Comparison of ENCODE assay signal across 17 mouse cellular contexts in genomic region chr4:123246651-123247050, GRCm38 (mm10). TPM values are rescaled to one million over a fixed set of nuclear protein-coding genes. Genes with fewer than 3 reads are reported as not detected.
DNase-seq lines count a peak whose midpoint lies in the region; ATAC-seq and TF ChIP-seq lines count a peak whose summit lies in the region.
"Had no signal": no experiment of that assay in that cellular context is flagged by ENCODE, and none has a peak within 500 bp of the region (broad histone marks: within the 10 kb centered on the region; RNA-seq: fewer than 3 reads in every experiment).

No protein-coding gene starts in this region.

- H3K27ac ChIP-seq in heart, embryonic 14.5 days (replicated peaks in 1 of 2; ENCODE audit: control insufficient read depth in 1 of 2, insufficient read depth in 1 of 2, low read depth in 2 of 2, low read length in 2 of 2) = peak overlapping the region; percentile 95
- H3K27ac ChIP-seq in lung, embryonic 14.5 days (ENCODE audit: low read depth) = peak overlapping the region; percentile 1; the same call in 1 of the 2 replicates
- H3K27ac ChIP-seq in heart, postnatal 0 days (ENCODE audit: low read depth) = peak overlapping the region; percentile 92
- H3K27ac ChIP-seq in forebrain, embryonic 10.5 days = no peak overlapping the region

- 85% methylated on average over 5 of the region's 5 CpGs for WGBS in heart, embryonic 14.5 days
- WGBS in lung, embryonic 14.5 days = 80% methylated on average over 5 of the region's 5 CpGs
- WGBS in heart, postnatal 0 days = 82% methylated on average over 5 of the region's 5 CpGs
- 92% methylated on average over 5 of the region's 5 CpGs for WGBS in forebrain, embryonic 10.5 days

- no peak overlapping the region for H3ac ChIP-seq in myocyte (ENCODE audit: control insufficient read depth, insufficient read length)

- H3K79me2 ChIP-seq in myocyte (ENCODE audit: control insufficient read depth, insufficient read depth) = no peaks in the 10 kb centered on the region

- no peak for ATAC-seq in heart, embryonic 14.5 days (ENCODE audit: insufficient number of reproducible peaks, insufficient read depth, low FRiP score, low read depth)
- peak; percentile 19; the same call in 1 of the 2 replicates for ATAC-seq in lung, embryonic 14.5 days (ENCODE audit: insufficient read depth)
- no peak for ATAC-seq in heart, postnatal 0 days (ENCODE audit: insufficient read depth, low read depth)
- ATAC-seq: midbrain, embryonic 16.5 days had no signal

- TF ChIP-seq EP300 in heart, postnatal 0 days (IDR thresholded peaks at IDR 0.05; ENCODE audit: low read depth) = no peak

- H3K4me3 ChIP-seq in heart, embryonic 14.5 days (ENCODE audit: control insufficient read depth in 1 of 2, insufficient read depth in 1 of 2, low read depth in 1 of 2, low read length in 2 of 2) = no peak overlapping the region
- H3K4me3 ChIP-seq in lung, embryonic 14.5 days (ENCODE audit: low read depth, low read length) = no peak overlapping the region
- H3K4me3 ChIP-seq in heart, postnatal 0 days (ENCODE audit: low read depth, low read length) = no peak overlapping the region
- H3K4me3 ChIP-seq in myocyte = no peak overlapping the region
- no peak overlapping the region for H3K4me3 ChIP-seq in forebrain, embryonic 10.5 days

- no peaks in the 10 kb centered on the region for H3K9me3 ChIP-seq in heart, embryonic 14.5 days (ENCODE audit: control insufficient read depth, low read length)
- H3K9me3 ChIP-seq in lung, embryonic 14.5 days (ENCODE audit: low read depth, low read length) = no peaks in the 10 kb centered on the region
- H3K9me3 ChIP-seq in heart, postnatal 0 days (replicated peaks; ENCODE audit: control insufficient read depth, low read length) = no peaks in the 10 kb centered on the region
- no peaks in the 10 kb centered on the region for H3K9me3 ChIP-seq in forebrain, embryonic 10.5 days

- no peak for TF ChIP-seq CTCF in lung, embryonic 14.5 days (IDR thresholded peaks at IDR 0.05; ENCODE audit: low read depth)
- no peak for TF ChIP-seq CTCF in heart, postnatal 0 days (IDR thresholded peaks at IDR 0.05; ENCODE audit: low read depth)

- peak overlapping the region; percentile 31 for H3K4me2 ChIP-seq in heart, embryonic 14.5 days (ENCODE audit: low read length)
- no peak overlapping the region for H3K4me2 ChIP-seq in lung, embryonic 14.5 days
- H3K4me2 ChIP-seq in heart, postnatal 0 days (ENCODE audit: low read depth, low read length) = no peak overlapping the region
- peak overlapping the region; percentile 52 for H3K4me2 ChIP-seq in myocyte (ENCODE audit: low read depth)

- H3K36me3 ChIP-seq in heart, embryonic 14.5 days (ENCODE audit: control insufficient read depth, insufficient read depth, low read length) = peaks cover 7% of the 10 kb centered on the region; the same call in 1 of the 2 replicates
- H3K36me3 ChIP-seq in lung, embryonic 14.5 days (ENCODE audit: insufficient read depth) = no peaks in the 10 kb centered on the region
- H3K36me3 ChIP-seq in heart, postnatal 0 days (replicated peaks; ENCODE audit: control insufficient read depth, insufficient read depth, low read length) = no peaks in the 10 kb centered on the region
- H3K36me3 ChIP-seq in myocyte (ENCODE audit: control insufficient read depth, insufficient read depth) = no peaks in the 10 kb centered on the region
- no peaks in the 10 kb centered on the region for H3K36me3 ChIP-seq in forebrain, embryonic 10.5 days (replicated peaks)

- intact Hi-C loops in heart, postnatal 25 days (cut with DNase I) = no loop called here

- H3K4me1 ChIP-seq in heart, embryonic 14.5 days (ENCODE audit: control insufficient read depth in 2 of 2, insufficient read depth in 2 of 2, low read length in 2 of 2) = peaks cover 34 to 38% of the 10 kb centered on the region in 2 experiments
- peaks cover 6% of the 10 kb centered on the region; the same call in 1 of the 2 replicates for H3K4me1 ChIP-seq in lung, embryonic 14.5 days (ENCODE audit: insufficient read depth)
- H3K4me1 ChIP-seq in heart, postnatal 0 days (ENCODE audit: control insufficient read depth, insufficient read depth) = peaks cover 31% of the 10 kb centered on the region
- peaks cover 43% of the 10 kb centered on the region for H3K4me1 ChIP-seq in forebrain, embryonic 10.5 days

- TF ChIP-seq POLR2A in myocyte (IDR thresholded peaks at IDR 0.05; ENCODE audit: insufficient read length, low read depth) = no peak

- peak overlapping the region; percentile 41; the same call in 1 of the 2 replicates for H3K9ac ChIP-seq in heart, embryonic 14.5 days (ENCODE audit: low read length)
- no peak overlapping the region for H3K9ac ChIP-seq in lung, embryonic 14.5 days
- H3K9ac ChIP-seq in heart, postnatal 0 days (replicated peaks; ENCODE audit: low read depth, low read length) = no peak overlapping the region

- DNase-seq in heart, postnatal 25 days (ENCODE audit: low spot score) = no peak
- DNase-seq in lung, embryonic 14.5 days = no peak
- no peak for DNase-seq in lung, adult 18-20 months
- no peak for DNase-seq in heart, postnatal 0 days (ENCODE audit: low spot score)
- DNase-seq in forebrain, embryonic 10.5 days (ENCODE audit: extremely low spot score, low spot score) = no peak
- DNase-seq: cerebellum, adult 9-11 months; gastrocnemius, postnatal 10 days; layer of hippocampus, postnatal 36 days; thymus, adult 18-20 months had no signal

- no peaks in the 10 kb centered on the region for H3K27me3 ChIP-seq in heart, embryonic 14.5 days (ENCODE audit: control insufficient read depth, insufficient read depth, low read length)
- 0 out of 2 replicates have a peak, but pooled peaks cover 5% of the 10 kb centered on the region for H3K27me3 ChIP-seq in lung, embryonic 14.5 days (ENCODE audit: insufficient read depth, low read length)
- H3K27me3 ChIP-seq in heart, postnatal 0 days (ENCODE audit: control insufficient read depth, insufficient read depth, low read length) = no peaks in the 10 kb centered on the region
- no peaks in the 10 kb centered on the region for H3K27me3 ChIP-seq in myocyte (ENCODE audit: control insufficient read depth, insufficient read depth, insufficient read length)
- H3K27me3 ChIP-seq in forebrain, embryonic 10.5 days (ENCODE audit: poor library complexity, severe bottlenecking) = peaks cover 16% of the 10 kb centered on the region

TF ChIP-seq in myocyte, 11 proteins besides CTCF, POLR2A, EP300 and RAD21:
- TF ChIP-seq MYOD1 (IDR thresholded peaks at IDR 0.05; ENCODE audit: control insufficient read depth in 1 of 3, insufficient read length in 2 of 3, low read depth in 2 of 3) = no peak
- TF ChIP-seq MYOG (IDR thresholded peaks at IDR 0.05; ENCODE audit: control insufficient read depth in 1 of 3, insufficient read depth in 1 of 3, insufficient read length in 2 of 3, low read depth in 2 of 3) = no peak
- no peak for TF ChIP-seq E2F4 (IDR thresholded peaks at IDR 0.05; ENCODE audit: insufficient read depth)
- no peak for TF ChIP-seq TCF3 (IDR thresholded peaks at IDR 0.05; ENCODE audit: insufficient read length, low read depth)
- no peak for TF ChIP-seq SRF (IDR thresholded peaks at IDR 0.05; ENCODE audit: control insufficient read depth, insufficient read length, low read depth)
- TF ChIP-seq REST (IDR thresholded peaks at IDR 0.05; ENCODE audit: insufficient read depth, insufficient read length) = no peak
- no peak for TF ChIP-seq CEBPB (IDR thresholded peaks at IDR 0.05; ENCODE audit: insufficient read depth, poor library complexity, severe bottlenecking)
- TF ChIP-seq TCF12 (IDR thresholded peaks at IDR 0.05; ENCODE audit: insufficient read depth, poor library complexity, severe bottlenecking) = no peak
- TF ChIP-seq USF1 (IDR thresholded peaks at IDR 0.05; ENCODE audit: low read depth) = no peak
- no peak for TF ChIP-seq POLR2AphosphoS2 (IDR thresholded peaks at IDR 0.05; ENCODE audit: insufficient read length, low read depth)
- TF ChIP-seq MAX (IDR thresholded peaks at IDR 0.05; ENCODE audit: low read depth) = no peak

RNA-seq across cellular contexts. Expression of gene Heyl, which starts 13.3 kb away (rescaled TPM):
- 10.7 and 11.4 TPM in 2 replicates for polyA plus RNA-seq in heart, embryonic 14.5 days (2014; fragmentation: Nextera tagmentation; extraction: Ambion mirVana)
- total RNA-seq in heart, postnatal 25 days (2021) = 10 to 100 TPM; 19.1 to 21.3 TPM
- 34.9 and 36.9 TPM in 2 replicates for polyA plus RNA-seq in lung, embryonic 14.5 days (2014; fragmentation: Nextera tagmentation; extraction: Ambion mirVana)
- 9.0 and 12.3 TPM in 2 replicates for total RNA-seq in heart, postnatal 0 days (2014; rRNA removed; ENCODE audit: low replicate concordance)
- polyA plus RNA-seq in heart, postnatal 0 days (2015; fragmentation: Nextera tagmentation; extraction: Ambion mirVana) = 8.9 and 9.0 TPM in 2 replicates
- 30.2 TPM for polyA plus RNA-seq in myocyte (2012; fragmentation: generic; extraction: Trizol)
- polyA plus RNA-seq in forebrain, embryonic 10.5 days (2016; fragmentation: Nextera tagmentation; extraction: Ambion mirVana) = 6.6 and 6.7 TPM in 2 replicates
- total RNA-seq: ES-E14 had no signal

RNA-seq across cellular contexts. Expression of gene Pabpc4, which starts 15.5 kb away (rescaled TPM):
- polyA plus RNA-seq in heart, embryonic 14.5 days (2014; fragmentation: Nextera tagmentation; extraction: Ambion mirVana) = 63.0 and 80.2 TPM in 2 replicates
- total RNA-seq in heart, postnatal 25 days (2021) = 100 to 1,000 TPM; 334 to 358 TPM
- 46.1 and 50.0 TPM in 2 replicates for polyA plus RNA-seq in lung, embryonic 14.5 days (2014; fragmentation: Nextera tagmentation; extraction: Ambion mirVana)
- total RNA-seq in heart, postnatal 0 days (2014; rRNA removed; ENCODE audit: low replicate concordance) = 350 and 355 TPM in 2 replicates
- 54.6 and 55.3 TPM in 2 replicates for polyA plus RNA-seq in heart, postnatal 0 days (2015; fragmentation: Nextera tagmentation; extraction: Ambion mirVana)
- polyA plus RNA-seq in myocyte (2012; fragmentation: generic; extraction: Trizol) = 154 TPM
- 55.4 and 57.9 TPM in 2 replicates for polyA plus RNA-seq in forebrain, embryonic 10.5 days (2016; fragmentation: Nextera tagmentation; extraction: Ambion mirVana)

RNA-seq across cellular contexts. Expression of gene Nt5c1a, which starts 45.3 kb away (rescaled TPM):
- 1.7 and 2.1 TPM in 2 replicates for polyA plus RNA-seq in heart, embryonic 14.5 days (2014; fragmentation: Nextera tagmentation; extraction: Ambion mirVana)
- total RNA-seq in heart, postnatal 25 days (2021) = 10 to 100 TPM; 51.3 to 56.6 TPM
- polyA plus RNA-seq in lung, embryonic 14.5 days (2014; fragmentation: Nextera tagmentation; extraction: Ambion mirVana) = 0.20 TPM in 1 of 2 replicates, not detected in the other
- total RNA-seq in heart, postnatal 0 days (2014; rRNA removed; ENCODE audit: low replicate concordance) = 3.4 and 14.6 TPM in 2 replicates
- 1.7 and 2.4 TPM in 2 replicates for polyA plus RNA-seq in heart, postnatal 0 days (2015; fragmentation: Nextera tagmentation; extraction: Ambion mirVana)
- not detected for polyA plus RNA-seq in myocyte (2012; fragmentation: generic; extraction: Trizol)
- polyA plus RNA-seq in forebrain, embryonic 10.5 days (2016; fragmentation: Nextera tagmentation; extraction: Ambion mirVana) = not detected in 2 replicates
- total RNA-seq: ES-E14; liver, adult 2 months; megakaryocyte-erythroid progenitor cell, adult 5-6 weeks had no signal
- polyA plus RNA-seq: embryonic facial prominence, embryonic 14.5 days; hindbrain, embryonic 11.5 days; liver, adult 2 months had no signal

Comparison
In these comparisons a context has a peak if more than half of its experiments do, and no peak if none do; other contexts are left out.
1. H3K4me2 ChIP-seq: peak in heart, embryonic 14.5 days (single experiment) and myocyte (single experiment); none in lung, embryonic 14.5 days (single experiment) and heart, postnatal 0 days (single experiment).